Mouse (Mus musculus) neural tube, embryonic 14.5 days (tissue): ENCODE results near the gene Cox7a1. TPM values are rescaled to one million over a fixed set of nuclear protein-coding genes. Genes with fewer than 3 reads are reported as not detected.

Experiments
- ATAC-seq: fragments of 200-750 bp; cut with Nextera tagmentation; 2 replicates; pipeline ENCODE4 v1.8.0; 2017; ENCODE audit warnings: low read depth, mild to moderate bottlenecking, moderate TSS enrichment, moderate library complexity
- H3K27ac ChIP-seq: fragments of 300-500 bp; sonication (generic); 2 replicates; pipeline ENCODE4 v1.5.1; 2014; ENCODE audit warnings: low read depth, mild to moderate bottlenecking, control low read depth, low read length, moderate library complexity, mixed read lengths
- H3K27me3 ChIP-seq: fragments of 300-500 bp; sonication (generic); 2 replicates; pipeline ENCODE4 v1.6.1; 2014; ENCODE audit warnings: low read length; ENCODE audit not compliant: control insufficient read depth, insufficient read depth
- H3K36me3 ChIP-seq: fragments of 300-500 bp; sonication (generic); 2 replicates; pipeline ENCODE4 v1.6.1; 2014; ENCODE audit warnings: low read length, mixed read lengths; ENCODE audit not compliant: control insufficient read depth, insufficient read depth
- H3K4me1 ChIP-seq: fragments of 300-500 bp; sonication (generic); 2 replicates; pipeline ENCODE4 v1.6.1; 2014; ENCODE audit warnings: low read length; ENCODE audit not compliant: control insufficient read depth, insufficient read depth
- H3K4me2 ChIP-seq: fragments of 300-500 bp; sonication (generic); 2 replicates; pipeline ENCODE4 v1.6.1; 2014; ENCODE audit warnings: mild to moderate bottlenecking, low read depth, low read length, control low read depth
- H3K4me3 ChIP-seq: fragments of 300-500 bp; sonication (generic); 2 replicates; pipeline ENCODE4 v1.5.1; 2014; ENCODE audit warnings: low read depth, low read length, control low read depth, mixed read lengths
- H3K9ac ChIP-seq: fragments of 300-500 bp; sonication (generic); replicated peaks from 2 replicates; pipeline ENCODE4 v1.6.1; 2014; ENCODE audit warnings: low read depth, mild to moderate bottlenecking, control low read depth, low read length, mixed read lengths
- H3K9me3 ChIP-seq: fragments of 300-500 bp; sonication (generic); 2 replicates; pipeline ENCODE4 v1.6.1; 2016; ENCODE audit warnings: low read length; ENCODE audit not compliant: control insufficient read depth
- WGBS: fragments of 180-500 bp; shearing (Covaris S2); extraction: QIAGEN DNeasy Blood & Tissue Kit; methylation state at CpG from one replicate; pipeline ENCODE4 v1.1.7; 2014; 5-methylcytosine and 5-hydroxymethylcytosine counted together
- polyA plus RNA-seq: library from polyadenylated mRNA; unstranded; fragments of >200 nt; fragmentation: Nextera tagmentation; extraction: Ambion mirVana; gene quantifications from 2 replicates; pipeline ENCODE4 v1.2.1, GENCODE M21; 2014

The Cox7a1 gene
- polyA plus RNA-seq, 1 experiment from 2014 or later = 4.7 TPM

DNA sequence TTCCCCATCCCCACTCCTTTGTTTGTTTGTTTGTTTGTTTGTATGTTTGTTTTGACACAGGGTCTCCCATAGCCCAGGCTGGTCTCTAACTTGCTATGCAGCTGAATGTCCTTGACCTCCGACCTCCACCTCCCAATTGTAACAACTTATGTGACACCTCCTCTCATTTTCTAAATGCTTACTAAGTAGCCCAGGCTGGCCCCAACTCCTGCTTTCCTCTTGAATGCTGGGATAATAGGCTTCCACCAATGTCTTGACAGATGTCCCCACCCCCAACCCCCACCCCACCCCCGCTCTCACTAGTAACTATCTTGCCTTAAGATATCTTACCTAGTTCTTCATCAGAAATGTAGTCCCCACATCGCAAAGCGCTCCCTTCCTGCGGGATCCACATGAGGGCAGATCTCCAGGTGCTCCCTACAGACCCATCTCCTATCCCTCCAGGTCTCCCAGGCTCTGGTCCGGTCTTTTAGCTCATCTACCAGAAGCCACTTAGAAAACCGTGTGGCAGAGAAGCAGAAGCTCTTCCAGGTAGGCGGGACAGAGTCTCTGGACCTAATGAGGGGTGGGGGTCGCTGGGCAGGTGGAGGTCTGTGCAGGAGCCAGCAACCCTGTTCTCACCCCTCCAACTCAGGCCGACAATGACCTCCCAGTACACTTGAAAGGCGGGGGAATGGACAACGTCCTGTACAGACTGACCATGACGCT, 851 bp downstream of the Cox7a1 start:
- no peak overlapping the region for H3K4me2 ChIP-seq
- H3K4me1 ChIP-seq = peaks cover 5% of the 10 kb centered on the region; the same call in 1 of the 2 replicates
- H3K9ac ChIP-seq = no peak overlapping the region
- H3K27ac ChIP-seq = no peak overlapping the region
- no peak overlapping the region for H3K4me3 ChIP-seq
- H3K27me3 ChIP-seq = no peaks in the 10 kb centered on the region
- ATAC-seq = no peak
- WGBS = 75% methylated on average over 13 of the region's 13 CpGs
- H3K9me3 ChIP-seq = no peaks in the 10 kb centered on the region
- peaks cover 28% of the 10 kb centered on the region for H3K36me3 ChIP-seq

DNA sequence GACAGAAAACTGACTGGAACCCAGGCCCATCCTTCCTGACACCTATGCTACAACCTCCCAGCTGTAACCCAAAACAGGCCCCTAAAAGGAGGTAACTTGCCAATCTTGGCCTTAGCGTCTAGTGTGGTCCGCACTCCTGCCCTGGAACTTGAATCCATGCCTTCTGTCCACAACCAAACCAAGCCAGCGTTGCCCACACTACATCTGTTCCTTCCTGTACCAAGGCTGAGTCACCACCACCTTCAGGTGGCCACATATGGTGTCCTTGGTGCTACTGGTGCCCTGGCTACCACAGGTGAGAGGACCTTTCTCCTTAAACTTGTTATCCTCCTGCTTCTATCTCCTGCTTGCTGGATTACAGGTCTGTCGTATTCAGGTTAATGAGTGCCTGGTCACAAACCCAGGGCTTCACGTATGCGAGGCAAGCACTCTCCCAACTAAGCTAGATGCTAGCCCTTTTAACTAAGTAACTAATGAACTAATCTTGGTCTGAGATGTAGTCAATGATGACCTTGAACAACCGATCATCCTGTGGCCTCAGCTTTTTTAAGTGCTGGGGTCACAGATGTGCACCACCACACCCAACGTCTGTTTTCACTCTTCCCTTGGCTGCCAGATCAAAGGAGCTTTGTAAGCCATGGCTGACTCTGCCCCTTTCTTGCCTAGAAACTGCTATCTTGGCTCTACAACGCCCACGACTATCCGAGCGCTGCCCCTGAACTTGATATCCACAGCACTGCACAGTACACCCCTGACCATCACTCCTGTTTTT, 4.6 kb downstream of the Cox7a1 start:
- peaks cover 16% of the 10 kb centered on the region for H3K4me1 ChIP-seq
- WGBS = 93% methylated on average over 12 of the region's 12 CpGs
- H3K4me3 ChIP-seq = no peak overlapping the region
- no peaks in the 10 kb centered on the region for H3K9me3 ChIP-seq
- H3K27me3 ChIP-seq = no peaks in the 10 kb centered on the region
- H3K4me2 ChIP-seq = no peak overlapping the region
- no peak overlapping the region for H3K9ac ChIP-seq
- H3K36me3 ChIP-seq = peaks cover 49% of the 10 kb centered on the region
- no peak for ATAC-seq
- no peak overlapping the region for H3K27ac ChIP-seq

DNA sequence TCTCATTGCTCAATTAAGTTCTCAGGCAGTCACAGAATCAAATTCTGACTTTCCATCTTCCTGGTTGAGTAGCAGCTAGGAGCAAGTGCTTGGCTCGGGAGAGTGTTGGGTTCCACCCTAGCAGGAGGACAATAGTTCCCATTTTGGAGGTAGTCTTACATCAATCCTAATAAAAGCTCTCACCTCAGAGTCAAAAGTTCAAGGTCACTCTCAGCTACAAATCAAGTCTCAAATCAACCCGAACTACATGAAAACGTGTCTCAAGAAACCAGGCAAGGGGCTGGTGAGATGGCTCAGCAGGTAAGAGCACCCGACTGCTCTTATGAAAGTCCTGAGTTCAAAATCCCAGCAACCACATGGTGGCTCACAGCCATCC, 5.2 kb downstream of the Cox7a1 start:
- H3K27ac ChIP-seq = no peak overlapping the region
- no peak overlapping the region for H3K9ac ChIP-seq
- peaks cover 49% of the 10 kb centered on the region for H3K36me3 ChIP-seq

DNA sequence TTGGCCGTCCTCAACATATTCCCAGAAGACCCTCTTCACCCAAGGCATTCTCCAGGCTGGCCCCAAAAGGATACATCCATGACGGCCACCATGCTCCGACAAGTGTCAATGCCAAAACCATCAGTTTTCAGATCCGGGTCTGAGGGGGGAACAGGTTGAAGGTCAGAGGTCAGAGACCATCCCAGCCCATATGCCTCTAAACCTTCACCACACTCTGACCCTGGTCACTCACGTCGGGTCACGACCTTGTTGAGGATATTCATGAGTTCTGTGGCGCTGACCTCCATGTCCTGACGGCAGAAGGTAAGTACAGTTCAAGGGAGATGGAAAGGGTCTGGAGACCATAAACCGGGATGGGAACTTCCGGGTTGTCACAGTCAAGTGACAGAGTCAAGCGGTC, 8.1 kb downstream of the Cox7a1 start:
- Histone ChIP-seq H3K36me3 (peaks cover 41% of the 10 kb centered on the region), H3K4me1 (peaks cover 15% of the 10 kb centered on the region)
- ATAC-seq = no peak

More for the DNA sequence above, 5.2 kb downstream of the Cox7a1 start:
- 82% methylated on average over 4 of the region's 4 CpGs for WGBS
- Histone ChIP-seq H3K27me3 (no peaks in the 10 kb centered on the region), H3K4me3 (no peak overlapping the region), H3K4me1 (peaks cover 15% of the 10 kb centered on the region), H3K4me2 (no peak overlapping the region), H3K9me3 (no peaks in the 10 kb centered on the region)
- no peak for ATAC-seq

DNA sequence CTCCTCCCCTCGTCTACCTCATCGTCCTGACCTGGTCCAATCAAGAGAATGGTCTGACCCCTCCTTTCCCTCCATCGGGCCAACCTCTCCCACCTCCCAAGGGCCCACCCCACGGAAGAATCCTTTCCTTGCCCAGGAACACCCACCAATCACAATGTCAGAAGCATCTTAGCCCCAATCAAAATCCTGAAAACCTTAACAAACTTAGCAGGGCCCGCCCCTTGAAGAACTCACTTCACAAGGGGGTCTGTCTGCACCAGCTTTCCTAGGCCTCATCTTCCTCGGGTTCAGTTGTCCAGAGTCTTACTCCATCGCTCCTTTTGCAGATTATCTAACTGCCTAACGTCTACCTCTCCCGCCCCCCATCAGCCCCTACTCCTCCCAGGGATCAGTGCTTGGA, 9.1 kb downstream of the Cox7a1 start:
- no peaks in the 10 kb centered on the region for H3K27me3 ChIP-seq
- H3K4me3 ChIP-seq = peak overlapping the region; percentile 80
- H3K9ac ChIP-seq = peak overlapping the region; percentile 77; the same call in 1 of the 2 replicates
- H3K4me2 ChIP-seq = peak overlapping the region; percentile 87
- peaks cover 32% of the 10 kb centered on the region for H3K36me3 ChIP-seq
- no peak for ATAC-seq
- 16% methylated on average over 8 of the region's 9 CpGs for WGBS
- no peaks in the 10 kb centered on the region for H3K9me3 ChIP-seq
- peaks cover 15% of the 10 kb centered on the region for H3K4me1 ChIP-seq
- H3K27ac ChIP-seq = no peak overlapping the region

More for the DNA sequence above, 8.1 kb downstream of the Cox7a1 start:
- Histone ChIP-seq H3K4me3 (no peak overlapping the region), H3K4me2 (no peak overlapping the region), H3K9me3 (no peaks in the 10 kb centered on the region), H3K9ac (no peak overlapping the region), H3K27ac (no peak overlapping the region), H3K27me3 (no peaks in the 10 kb centered on the region)
- WGBS = 90% methylated on average over 12 of the region's 12 CpGs

DNA sequence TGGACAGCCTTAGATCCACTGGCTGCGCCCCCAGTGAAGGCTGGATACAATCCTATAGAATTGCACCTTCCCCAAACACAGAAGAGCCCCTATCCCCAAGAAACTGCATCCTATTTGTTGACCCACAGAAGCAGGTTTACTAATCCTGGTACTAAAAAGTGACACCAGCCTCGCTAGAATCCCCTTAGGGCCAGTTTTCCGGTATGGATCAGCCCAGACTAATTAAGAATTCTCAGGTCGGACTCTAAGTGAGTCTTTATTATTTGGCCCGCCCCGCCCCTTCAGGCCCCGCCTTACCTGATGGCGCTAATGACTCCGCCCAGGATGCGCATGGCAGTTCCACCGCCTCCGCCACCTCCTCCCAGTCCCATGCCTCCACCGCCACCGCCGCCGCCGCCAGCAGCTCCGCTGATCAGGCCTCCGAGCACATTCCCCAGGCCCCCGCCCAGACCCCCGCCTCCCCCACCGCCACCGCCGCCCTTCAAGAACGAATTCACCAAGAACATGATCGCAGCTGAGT, 9.7 kb downstream of the Cox7a1 start:
- Histone ChIP-seq H3K36me3 (peaks cover 27% of the 10 kb centered on the region; the same call in 1 of the 2 replicates), H3K9me3 (no peaks in the 10 kb centered on the region), H3K4me2 (peak overlapping the region; percentile 87), H3K27me3 (no peaks in the 10 kb centered on the region), H3K9ac (peak overlapping the region; percentile 77), H3K4me3 (peak overlapping the region; percentile 80), H3K27ac (peak overlapping the region; percentile 57), H3K4me1 (peaks cover 15% of the 10 kb centered on the region)
- peak; percentile 75 for ATAC-seq
- under 1% methylated on average over 25 of the region's 26 CpGs for WGBS

DNA sequence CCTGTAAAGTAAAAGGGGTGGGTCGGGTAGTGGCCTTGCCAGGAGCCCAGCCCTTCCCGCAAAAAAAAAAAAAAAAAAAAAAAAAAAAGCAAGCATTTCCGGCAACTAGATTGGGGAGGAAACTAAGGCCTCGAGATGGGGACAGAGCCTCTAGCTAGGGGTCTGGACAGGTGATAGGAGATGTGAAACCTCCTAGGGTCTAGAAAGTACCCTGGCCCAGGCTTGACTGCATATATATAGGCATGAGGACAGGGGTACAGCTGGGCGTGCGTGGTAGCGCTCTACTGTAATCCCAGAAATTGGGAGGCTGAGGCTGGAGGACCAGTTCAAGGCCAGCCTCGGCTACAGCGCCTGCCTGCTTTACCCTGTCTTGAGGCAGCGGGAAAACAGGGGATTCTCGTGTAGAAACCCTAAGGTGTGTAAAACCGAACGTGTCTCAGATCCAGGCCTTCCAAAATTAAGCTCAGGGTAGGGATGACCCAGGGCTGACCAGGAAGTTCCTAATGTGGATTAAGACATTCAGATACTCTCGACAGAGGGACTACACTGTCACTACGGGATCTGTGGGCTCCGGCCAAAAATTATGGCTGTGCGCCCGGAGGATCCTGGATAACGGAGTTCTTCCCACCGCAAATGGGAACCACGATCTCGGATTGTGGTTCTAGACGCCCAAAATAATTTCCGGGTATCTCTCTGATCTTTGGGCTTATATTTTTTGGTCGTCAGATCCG, 10.3 kb downstream of the Cox7a1 start:
- WGBS = under 1% methylated on average over 26 of the region's 26 CpGs
- Histone ChIP-seq H3K4me3 (peak overlapping the region; percentile 80), H3K4me1 (peaks cover 15% of the 10 kb centered on the region), H3K4me2 (peak overlapping the region; percentile 87), H3K27ac (peak overlapping the region; percentile 57), H3K36me3 (peaks cover 21% of the 10 kb centered on the region; the same call in 1 of the 2 replicates), H3K9me3 (no peaks in the 10 kb centered on the region), H3K27me3 (no peaks in the 10 kb centered on the region), H3K9ac (peak overlapping the region; percentile 77)
- ATAC-seq = peak; percentile 35; the same call in 1 of the 2 replicates

DNA sequence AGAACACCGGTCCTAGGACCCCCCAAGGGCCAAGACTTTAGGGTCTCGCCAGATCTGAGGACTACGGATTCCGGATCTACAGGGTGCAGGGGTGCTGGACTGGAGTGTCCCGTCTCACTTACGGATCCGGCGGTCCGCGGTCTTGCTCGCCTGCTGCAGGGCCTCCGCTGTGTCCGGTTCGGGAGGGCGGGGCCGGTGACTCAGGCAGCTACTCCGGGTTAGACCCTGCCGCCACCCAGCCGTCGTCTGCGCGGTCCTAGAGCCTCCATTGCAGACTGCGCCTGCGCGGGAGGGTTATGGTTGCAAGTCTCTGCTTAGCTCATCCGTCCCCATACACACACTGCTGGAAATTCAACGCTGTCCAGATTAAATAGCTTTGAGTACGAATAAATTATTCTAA, 10.9 kb downstream of the Cox7a1 start:
- H3K9ac ChIP-seq = peak overlapping the region; percentile 77
- peaks cover 15% of the 10 kb centered on the region for H3K4me1 ChIP-seq
- no peaks in the 10 kb centered on the region for H3K27me3 ChIP-seq
- H3K9me3 ChIP-seq = no peaks in the 10 kb centered on the region
- peak overlapping the region; percentile 87 for H3K4me2 ChIP-seq
- peaks cover 20% of the 10 kb centered on the region; the same call in 1 of the 2 replicates for H3K36me3 ChIP-seq
- H3K27ac ChIP-seq = peak overlapping the region; percentile 57
- peak; percentile 87 for ATAC-seq
- WGBS = under 1% methylated on average over 28 of the region's 28 CpGs
- peak overlapping the region; percentile 80 for H3K4me3 ChIP-seq
